Mouse (Mus musculus) mesoderm, embryonic 11.5 days (tissue): ENCODE data around the gene Tox2.

ENCODE experiments used
- DNase-seq: peaks from one replicate; pipeline ENCODE4 v3.0.0-alpha.2; 2012; ENCODE audit warnings: low read depth, low spot score

Tox2 gene

GRCm38 (mm10) chr2:163362940-163363921 lies 160.3 kb downstream of the Tox2 start:
- DNase-seq: no peak

GRCm38 (mm10) chr2:163364785-163365541 lies 162.0 kb downstream of the Tox2 start:
- DNase-seq: no peak

GRCm38 (mm10) chr2:163370175-163370574 lies 167.2 kb downstream of the Tox2 start:
- DNase-seq: no peak

- DNase-seq: no peak
Measured at GRCm38 (mm10) chr2:163372627-163373026, 169.7 kb downstream of the Tox2 start.
